Mouse (Mus musculus) adrenal gland, adult 10 weeks (tissue): ENCODE results near the gene Ints1. TPM values are rescaled to one million over a fixed set of nuclear protein-coding genes. Genes with fewer than 3 reads are reported as not detected.

Experiments used
- polyA plus RNA-seq: library from polyadenylated mRNA; stranded (reverse); fragments of 350-450 nt; fragmentation: Illumina TruSeq; extraction: RNeasy Lipid Tissue Mini Kit (QIAGEN cat#74804); gene quantifications from one replicate; pipeline ENCODE4 v1.2.3, GENCODE M21; 2014; ENCODE audit warnings: low read depth, low replicate concordance

The Ints1 gene
- 0.58 TPM for polyA plus RNA-seq

GRCm38 (mm10) chr5:139775216-139775926 is at the start of gene Ints1:
Ints1 (minus strand) TSS chr5:139775674.

GRCm38 (mm10) chr5:139819538-139820181 is 44.2 kb upstream of the Ints1 start, which contains the start of gene Tmem184a:
Tmem184a (minus strand) TSS chr5:139819917.

DNA sequence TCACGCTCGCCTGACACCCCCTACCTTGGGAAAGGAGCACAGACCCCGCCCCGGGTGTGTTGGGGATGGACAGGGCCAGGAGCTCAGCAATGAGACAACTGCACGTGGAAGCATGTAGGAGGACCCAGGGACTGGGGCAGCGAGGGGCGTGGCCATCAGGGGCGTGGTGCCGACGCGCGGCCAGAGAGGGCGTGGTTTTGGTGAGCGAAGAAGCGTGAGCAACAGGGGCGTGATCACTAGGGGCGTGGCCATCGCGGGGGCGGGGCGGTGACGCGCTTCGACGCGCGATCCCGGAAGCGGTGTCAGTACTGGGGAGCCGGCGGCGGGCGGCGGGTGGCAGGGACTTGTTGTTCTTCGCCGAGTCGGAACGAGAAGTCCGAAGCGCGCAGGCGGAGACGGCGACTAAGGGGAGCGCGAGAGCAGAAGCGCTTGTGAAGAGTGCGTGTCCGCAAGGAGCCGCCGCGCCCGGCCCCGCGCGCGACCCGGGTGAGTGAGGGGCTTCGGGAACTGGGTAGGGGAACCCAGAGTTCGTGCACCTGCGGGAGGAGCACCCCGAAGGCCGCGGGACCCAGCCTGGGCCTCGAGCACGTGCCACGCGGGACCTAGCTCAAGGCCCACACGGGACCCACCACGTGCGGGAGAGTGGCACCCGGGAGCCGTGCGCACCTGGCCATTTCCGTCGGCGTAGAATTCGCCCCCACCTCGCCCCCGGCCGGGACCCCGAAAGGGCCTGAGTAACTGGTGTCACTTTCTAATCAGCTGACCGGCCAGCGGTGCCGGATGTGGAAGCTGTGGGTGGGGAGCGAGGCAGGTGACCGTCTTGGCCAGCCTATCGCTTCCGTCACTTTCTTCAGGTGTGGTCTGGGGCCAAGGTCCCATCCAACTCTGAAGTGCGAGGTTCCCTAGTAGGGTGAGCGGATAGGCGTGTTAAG is 16.0 kb upstream of the Ints1 start, which contains the start of gene Mafk:
TSS of gene Mafk (plus strand) at position 287 of the 932 bp plus-strand sequence.

GRCm38 (mm10) chr5:139735677-139736503 is 39.6 kb downstream of the Ints1 start, which contains the start of gene Micall2:
Micall2 (minus strand) TSS chr5:139736336.

Other genes with a start within 250 kb of the Ints1 start
- gene Uncx, start 232.2 kb downstream of the Ints1 start, polyA plus RNA-seq: not detected
- 0.64 TPM for gene Micall2, start 39.3 kb downstream of the Ints1 start, polyA plus RNA-seq
- gene Mafk, start 15.8 kb upstream of the Ints1 start, polyA plus RNA-seq: 12.7 TPM
- not detected for gene Tmem184a, start 44.2 kb upstream of the Ints1 start, polyA plus RNA-seq
- not detected for gene Gm26938, start 50.7 kb upstream of the Ints1 start, polyA plus RNA-seq
- not detected for gene Psmg3, start 51.2 kb upstream of the Ints1 start, polyA plus RNA-seq
- 2.3 TPM for gene Elfn1, start 132.3 kb upstream of the Ints1 start, polyA plus RNA-seq